Mouse (Mus musculus) heart, adult 10 weeks (tissue): Measurements from ENCODE around the gene Wt1. TPM values are rescaled to one million over a fixed set of nuclear protein-coding genes. Genes with fewer than 3 reads are reported as not detected.

Experiments used
- polyA plus RNA-seq: library from polyadenylated mRNA; stranded (reverse); fragments of 350-450 nt; fragmentation: Illumina TruSeq; extraction: RNeasy Lipid Tissue Mini Kit (QIAGEN cat#74804); gene quantifications from one replicate; pipeline ENCODE4 v1.2.3, GENCODE M21; 2014; ENCODE audit warnings: low read depth, low replicate concordance

Wt1 gene
- polyA plus RNA-seq: 5.2 TPM

DNA sequence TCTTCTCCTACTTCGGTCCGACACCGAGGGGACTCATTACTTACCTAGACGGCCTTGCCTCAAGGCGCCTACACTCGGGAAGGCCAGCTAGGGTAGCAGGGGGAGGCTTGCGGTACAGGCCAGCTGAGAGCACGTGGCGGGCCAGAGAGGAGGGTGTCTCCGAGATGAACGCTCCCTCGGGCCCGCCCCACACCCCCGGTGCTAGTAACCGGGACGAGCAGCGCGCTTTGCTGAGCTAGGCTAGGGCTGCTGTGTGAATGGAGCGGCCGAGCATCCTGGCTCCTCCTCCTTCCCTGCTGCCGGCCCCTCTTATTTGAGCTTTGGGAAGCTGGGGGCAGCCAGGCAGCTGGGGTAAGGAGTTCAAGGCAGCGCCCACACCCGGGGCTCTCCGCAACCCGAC lies at the start of gene Wt1:
Wt1 (plus strand) TSS at position 251 of the 400 bp plus-strand sequence.

DNA sequence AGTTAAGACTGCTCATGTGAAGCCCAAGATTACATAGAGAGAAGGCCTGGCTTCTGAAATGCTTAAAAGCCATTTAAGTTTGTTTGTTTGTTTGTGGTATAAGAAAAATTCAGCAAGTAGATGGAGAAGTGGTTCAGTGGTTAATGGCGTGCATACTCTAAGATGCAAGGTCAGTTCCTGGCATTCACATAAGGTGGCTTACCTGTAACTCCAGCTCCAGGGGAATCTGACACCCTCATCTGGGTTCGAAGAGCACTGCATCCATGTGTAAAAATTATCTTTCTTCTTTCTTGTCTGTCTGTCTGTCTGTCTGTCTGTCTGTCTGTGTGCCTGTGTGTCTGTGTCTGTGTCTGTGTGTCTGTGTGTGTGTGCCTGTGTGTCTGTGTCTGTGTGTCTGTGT lies 34.6 kb upstream of the Wt1 start, which contains the start of gene Gm11060:
Gm11060 (plus strand) TSS at position 301 of the 400 bp plus-strand sequence.

Other genes with a start within 250 kb of the Wt1 start
- 160 TPM for gene Eif3m, start 109.4 kb upstream of the Wt1 start, polyA plus RNA-seq
- not detected for gene Gm11060, start 34.5 kb upstream of the Wt1 start, polyA plus RNA-seq
- not detected for gene Them7, start 97.8 kb downstream of the Wt1 start, polyA plus RNA-seq